Mouse (Mus musculus) spleen, embryonic (tissue): ENCODE measurements around the gene Tmem190.
"Not testable (repeated sequence)": the region's sequence is repeated elsewhere in the genome, so short reads cannot be mapped to it uniquely, and the experiment has no call there.

Experiments
- CTCF ChIA-PET: fragments of 350-600 bp; sonication (Branson Sonifier 250); formaldehyde crosslinking; loops from one replicate; lab custom pipeline; 2022; lab: Charles Lee

Tmem190 gene

DNA sequence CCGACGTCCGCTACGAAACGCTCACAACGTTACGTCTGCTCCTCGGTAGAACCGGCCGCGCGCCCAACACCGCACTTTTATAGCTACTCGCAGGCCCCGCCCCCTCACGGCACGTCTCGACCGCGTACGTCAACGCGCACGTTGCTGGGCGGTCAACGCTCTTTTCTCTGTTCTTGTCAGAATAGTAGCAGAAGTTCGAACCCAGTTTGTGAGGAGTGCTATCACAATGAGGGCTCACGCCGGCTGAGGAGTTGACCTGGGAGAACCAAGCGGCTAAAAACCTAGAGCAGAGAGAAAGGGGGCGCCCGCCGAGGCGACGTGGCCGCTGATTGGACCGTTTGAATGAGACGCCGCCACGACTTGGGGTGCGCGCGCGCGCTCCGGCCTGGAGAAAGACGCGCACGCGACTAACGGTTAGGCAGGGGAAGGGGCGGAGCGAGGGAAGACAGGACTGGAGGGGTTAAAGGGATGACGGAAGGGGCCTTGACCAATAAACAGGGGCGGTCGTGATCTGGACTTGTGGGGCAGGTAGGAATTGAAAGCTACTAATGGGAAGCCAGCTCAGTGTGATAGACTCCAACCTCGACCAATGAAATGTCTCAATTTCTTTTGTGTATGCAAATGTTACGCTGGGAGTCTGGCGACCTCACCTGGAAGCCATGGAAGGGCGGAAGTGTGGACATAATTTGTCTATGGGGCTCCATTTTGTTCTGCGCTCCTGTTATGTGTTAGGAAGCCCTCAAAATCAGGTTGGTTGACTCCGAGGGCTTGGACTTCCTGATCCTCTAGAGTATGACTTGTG, 29.8 kb downstream of the Tmem190 start, which contains the start of gene Ube2s:
Ube2s (minus strand) TSS at position 288 of the 802 bp plus-strand sequence.
- CTCF ChIA-PET, result interaction anchor here (0.6 kb wide), 1 partner anchor 10 kb away, joined by 3 read pairs; no protein-coding TSS in a partner anchor

DNA sequence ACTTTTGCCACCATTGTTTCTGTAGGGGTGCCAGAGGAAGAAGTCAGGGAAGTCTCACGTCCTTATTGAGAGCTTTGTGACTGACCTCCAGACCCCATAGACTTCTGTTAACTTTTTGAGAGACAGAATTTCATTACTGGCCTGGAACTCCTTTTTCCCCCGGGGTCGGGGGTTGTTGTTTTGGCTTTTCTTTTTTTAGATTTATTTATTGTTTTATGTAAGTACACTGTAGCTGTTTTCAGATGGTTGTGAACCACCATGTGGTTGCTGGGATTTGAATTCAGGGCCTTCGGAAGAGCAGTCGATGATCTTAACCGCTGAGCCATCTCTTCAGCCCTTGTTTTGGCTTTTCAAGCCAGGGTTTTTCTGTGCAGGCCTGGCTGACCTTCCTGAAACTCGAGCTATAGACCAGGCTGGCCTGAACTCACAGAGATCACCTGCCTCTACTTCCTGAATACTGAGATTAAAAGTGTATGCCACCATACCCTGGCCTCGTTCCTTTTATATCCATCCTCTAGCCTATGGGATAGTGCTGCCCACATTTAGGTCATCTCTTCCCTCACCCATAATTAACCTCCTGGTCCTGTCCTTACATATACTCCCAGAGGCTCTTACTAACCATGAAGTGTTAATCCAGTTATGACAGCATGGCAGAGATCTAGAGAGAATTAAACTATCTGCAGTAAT, 30.5 kb downstream of the Tmem190 start:
- CTCF ChIA-PET, result interaction anchor here (0.6 kb wide), 1 partner anchor 10 kb away, joined by 3 read pairs; no protein-coding TSS in a partner anchor

DNA sequence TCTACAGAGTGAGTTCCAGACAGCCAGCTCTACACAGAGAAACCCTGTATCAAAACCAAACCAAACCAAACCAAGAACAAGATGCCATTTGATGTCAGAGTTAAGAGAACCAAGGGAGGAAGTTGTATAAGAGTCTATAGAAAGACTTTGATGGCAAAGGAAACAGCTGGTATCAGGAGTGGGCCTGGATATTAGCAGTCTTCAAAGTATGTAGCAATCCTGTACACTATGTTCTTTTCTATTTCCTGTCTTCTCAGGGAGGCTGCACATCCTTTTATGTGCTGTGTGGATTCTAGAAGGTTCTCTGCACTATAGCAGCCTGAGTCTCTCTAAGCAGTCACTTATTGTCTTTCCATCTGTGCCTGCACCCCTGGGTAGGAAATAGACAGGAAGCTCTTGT, 33.8 kb downstream of the Tmem190 start:
- CTCF ChIA-PET, result no interaction called here

DNA sequence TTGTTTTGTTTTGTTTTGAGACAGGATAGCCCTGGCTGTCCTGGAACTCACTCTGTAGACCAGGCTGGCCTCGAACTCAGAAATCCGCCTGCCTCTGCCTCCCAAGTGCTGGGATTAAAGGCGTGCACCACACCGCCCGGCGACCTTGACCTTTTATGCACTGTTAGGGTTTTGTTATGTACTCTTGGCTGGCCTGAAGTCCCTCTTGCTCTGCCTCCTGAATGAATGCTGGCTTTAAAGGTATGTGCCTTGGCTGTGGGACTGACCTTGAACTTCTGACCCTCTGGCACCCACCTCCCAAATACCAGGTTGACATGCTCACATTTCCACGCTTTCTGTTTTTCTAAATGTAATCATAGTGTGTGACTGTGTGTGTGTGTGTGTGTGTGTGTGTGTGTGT, 38.2 kb downstream of the Tmem190 start:
- CTCF ChIA-PET, result not testable (repeated sequence)

DNA sequence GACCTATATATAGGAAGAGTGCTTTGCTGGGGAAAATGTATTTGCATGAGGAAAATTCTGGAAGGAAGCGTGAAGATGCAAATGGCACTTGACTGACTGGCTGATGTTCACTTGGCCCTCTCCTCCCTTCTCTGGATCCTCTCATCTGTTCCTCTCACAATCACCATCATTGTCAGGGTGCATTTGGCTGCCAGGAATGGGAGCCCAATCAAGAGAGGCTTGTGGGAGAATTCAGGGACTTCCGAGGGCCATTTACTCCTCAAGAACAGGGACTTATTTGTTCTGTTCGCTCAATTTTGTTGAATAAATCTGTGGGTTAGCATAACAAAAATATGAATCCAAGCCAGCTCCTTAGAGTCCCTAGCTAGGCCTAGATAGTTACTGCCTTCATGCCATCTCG, 39.0 kb downstream of the Tmem190 start:
- CTCF ChIA-PET, result no interaction called here

DNA sequence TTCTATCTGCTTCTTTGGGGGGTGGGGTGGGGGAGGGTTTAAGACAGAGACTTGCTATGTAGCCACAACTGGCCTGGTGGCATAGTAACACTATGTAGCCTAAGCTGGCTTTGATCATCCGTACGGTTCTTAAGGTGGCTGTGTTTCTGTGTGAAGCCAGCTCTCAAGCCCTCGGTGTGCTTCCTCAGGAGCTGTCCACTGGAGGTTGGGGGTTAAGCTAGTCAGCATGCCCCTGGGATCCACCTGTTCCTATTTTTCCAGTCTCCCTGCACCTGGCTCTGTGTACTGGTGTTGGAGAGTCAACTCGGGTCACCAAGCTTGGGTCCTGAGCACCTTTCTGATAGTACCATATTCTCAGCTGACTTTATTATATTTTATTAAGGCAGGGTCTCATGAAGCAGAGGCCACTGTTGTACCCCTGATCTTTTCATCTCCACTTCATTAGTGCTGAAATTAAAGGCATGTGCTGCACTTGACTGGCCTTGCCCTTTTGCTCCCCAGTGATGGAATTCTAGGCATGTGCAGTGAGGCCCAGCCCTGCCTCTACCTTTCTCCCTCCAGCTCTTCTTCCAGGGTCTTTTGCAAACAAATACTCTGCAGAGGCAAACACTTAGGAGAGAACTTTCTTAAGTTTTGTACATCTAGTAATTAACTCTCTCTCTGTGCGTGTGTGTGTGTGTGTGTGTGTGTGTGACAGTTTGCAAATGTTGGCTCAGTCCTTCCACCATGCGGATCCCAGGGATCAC, 39.6 kb downstream of the Tmem190 start:
- CTCF ChIA-PET, result no interaction called here

DNA sequence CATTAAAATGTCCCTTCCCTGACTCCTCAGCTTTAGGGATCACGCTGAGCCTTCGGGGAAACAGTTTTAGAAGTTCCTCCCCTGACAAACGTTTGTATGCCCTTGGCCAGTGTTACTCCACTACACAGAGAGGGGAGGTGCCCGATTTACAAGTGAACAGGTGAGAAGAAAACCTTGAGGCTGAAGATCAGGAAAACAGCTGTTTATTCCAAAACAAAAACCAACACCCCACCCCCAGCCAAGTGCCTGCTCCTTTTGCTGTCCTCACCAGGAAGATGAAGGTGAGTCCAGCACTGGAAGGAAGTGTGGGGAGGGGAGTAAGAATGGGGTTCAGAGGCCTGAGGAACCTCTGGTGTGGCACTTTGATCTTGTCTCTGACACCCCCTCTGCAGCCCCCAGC, 42.6 kb downstream of the Tmem190 start:
- CTCF ChIA-PET, result no interaction called here

DNA sequence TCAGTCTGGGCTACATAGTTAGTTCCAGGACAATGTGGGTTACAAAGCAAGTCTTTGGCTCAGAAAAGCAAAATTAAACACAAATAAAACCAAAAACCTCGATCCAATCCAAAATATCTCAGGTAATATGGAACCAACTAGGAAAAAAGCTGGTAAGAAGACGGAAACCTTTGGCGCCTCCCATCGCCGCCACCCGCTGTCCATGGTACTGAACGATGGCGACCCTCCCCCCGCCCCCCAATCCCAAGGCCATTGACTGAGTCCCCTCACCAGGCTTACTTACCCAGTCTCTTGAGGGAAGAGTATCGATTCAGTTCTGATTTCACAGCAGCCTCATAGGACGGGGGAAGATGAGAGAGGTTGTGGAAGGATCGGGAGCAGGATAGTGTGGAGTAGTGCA, 47.7 kb downstream of the Tmem190 start:
- CTCF ChIA-PET, result no interaction called here
